Mouse (Mus musculus) effector memory CD4-positive, alpha-beta T cell, adult 5 months (primary cell): ENCODE measurements around the gene Anpep. TPM values are rescaled to one million over a fixed set of nuclear protein-coding genes. Genes with fewer than 3 reads are reported as not detected.

ENCODE experiments used
- polyA plus RNA-seq: library from polyadenylated mRNA; unstranded; fragments of 100-300 nt; shearing (Covaris generic); gene quantifications from one replicate; pipeline ENCODE4 v1.2.1, GENCODE M21; 2017

Anpep gene
- not detected for polyA plus RNA-seq

DNA sequence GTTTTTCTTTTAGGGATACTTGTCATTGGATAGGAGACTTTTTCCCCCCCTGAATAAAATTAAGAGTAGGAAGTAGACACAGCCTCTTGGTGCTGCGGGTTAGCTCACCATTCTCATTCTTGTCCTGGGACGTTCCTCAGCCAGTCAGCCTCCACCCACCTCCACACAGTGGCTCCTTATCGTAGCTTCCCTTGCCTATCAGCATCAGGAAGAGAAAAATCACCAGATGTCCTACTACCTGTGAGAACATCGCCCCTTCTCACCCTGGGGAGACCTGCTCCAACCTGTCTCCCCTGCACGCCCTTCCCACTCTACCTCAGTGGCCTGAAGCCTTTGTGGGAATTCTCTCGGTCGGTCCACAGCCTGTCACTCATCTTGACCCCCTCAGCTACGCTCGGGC, at the start of gene Anpep:
Anpep (minus strand) TSS at position 249 of the 400 bp plus-strand sequence.

DNA sequence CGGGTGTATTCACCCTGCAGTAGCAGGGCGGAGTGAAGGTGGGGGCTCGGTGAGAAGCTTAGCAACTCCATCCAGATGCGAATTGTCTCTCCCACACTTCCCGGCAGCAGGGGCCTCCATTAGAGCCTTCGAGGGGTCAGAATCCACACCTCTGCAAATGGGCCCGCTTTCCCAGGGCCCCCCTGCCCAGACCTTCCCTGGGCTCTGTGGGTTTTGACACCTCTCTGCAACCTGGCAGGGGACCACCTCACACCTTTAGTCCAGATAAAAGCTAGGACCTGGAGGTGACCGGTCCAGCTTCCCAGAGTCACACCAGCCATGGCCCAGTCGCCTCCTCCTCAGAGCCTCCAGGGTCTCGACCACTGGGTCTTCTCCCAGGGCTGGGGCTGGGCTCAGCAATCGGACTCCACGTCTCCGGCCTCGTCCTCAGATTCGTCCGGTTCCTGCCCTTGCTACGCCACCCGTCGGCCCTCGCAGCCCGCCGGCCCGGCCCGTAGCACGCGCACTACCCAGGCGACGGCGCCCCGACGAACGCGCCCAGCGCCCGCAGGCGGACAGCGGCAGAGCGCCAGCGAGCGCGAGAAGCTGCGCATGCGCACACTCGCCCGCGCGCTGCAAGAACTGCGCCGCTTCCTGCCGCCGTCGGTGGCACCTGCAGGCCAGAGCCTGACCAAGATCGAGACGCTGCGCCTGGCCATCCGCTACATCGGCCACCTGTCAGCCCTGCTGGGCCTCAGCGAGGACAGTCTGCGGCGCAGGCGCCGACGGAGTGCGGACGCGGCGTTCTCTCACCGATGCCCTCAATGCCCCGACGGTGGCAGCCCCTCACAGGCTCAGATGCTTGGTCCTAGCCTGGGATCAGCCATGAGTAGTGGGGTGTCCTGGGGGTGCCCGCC, 50.0 kb downstream of the Anpep start, which contains the start of gene Mesp2:
Mesp2 (plus strand) TSS at position 117 of the 896 bp plus-strand sequence.

DNA sequence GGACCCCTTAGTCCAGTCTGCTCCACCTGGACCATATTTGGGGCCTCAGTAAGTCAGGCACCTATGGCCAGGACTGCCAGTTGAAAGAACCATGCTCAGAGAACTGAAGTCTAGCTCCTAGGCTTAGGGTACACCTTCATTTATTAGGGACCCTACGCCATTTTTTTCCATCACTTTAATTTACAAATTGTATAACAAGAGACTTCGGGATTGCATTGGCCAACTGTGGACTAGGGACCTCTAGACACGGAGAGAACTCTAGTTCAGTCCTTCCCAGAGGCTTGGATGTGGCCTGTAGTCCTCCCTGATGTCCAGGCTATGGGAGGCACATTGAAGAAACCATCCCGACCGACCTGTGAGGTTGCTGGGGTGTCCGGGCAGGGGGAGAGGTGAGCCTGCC, 67.2 kb downstream of the Anpep start, which contains the start of gene Mesp1:
Mesp1 (minus strand) TSS at position 101 of the 400 bp plus-strand sequence.

Other genes starting within 250 kb of the Anpep start
- not detected for gene Rhcg, start 243.4 kb downstream of the Anpep start, polyA plus RNA-seq
- gene Ticrr, start 200.9 kb downstream of the Anpep start, polyA plus RNA-seq = 0.92 TPM
- 0.79 TPM for gene Kif7, start 145.3 kb downstream of the Anpep start, polyA plus RNA-seq
- gene Plin1, start 128.2 kb downstream of the Anpep start, polyA plus RNA-seq = 0.17 TPM
- gene Pex11a, start 117.9 kb downstream of the Anpep start, polyA plus RNA-seq = 1.7 TPM
- gene Wdr93, start 117.9 kb downstream of the Anpep start, polyA plus RNA-seq = not detected
- not detected for gene Mesp1, start 67.3 kb downstream of the Anpep start, polyA plus RNA-seq
- gene Mesp2, start 50.3 kb downstream of the Anpep start, polyA plus RNA-seq = not detected
- gene Ap3s2, start 59.6 kb upstream of the Anpep start, polyA plus RNA-seq = 13.3 TPM
- gene Arpin, start 74.3 kb upstream of the Anpep start, polyA plus RNA-seq = 0.16 TPM
- gene Zfp710, start 163.8 kb upstream of the Anpep start, polyA plus RNA-seq = 13.4 TPM